Mouse (Mus musculus) small intestine, adult 2 months (tissue): ENCODE measurements around the gene Usp19. TPM values are rescaled to one million over a fixed set of nuclear protein-coding genes. Genes with fewer than 3 reads are reported as not detected.

Experiments used
- H3K27ac ChIP-seq: fragments of 200-500 bp; 2 replicates; pipeline ENCODE4 v1.5.1; 2012; ENCODE audit warnings: low read depth, low read length, control low read depth, inconsistent platforms; ENCODE audit not compliant: insufficient read depth
- H3K27me3 ChIP-seq: fragments of 200-500 bp; 2 replicates; pipeline ENCODE4 v1.6.1; 2012; ENCODE audit warnings: mild to moderate bottlenecking, moderate library complexity, low read length, inconsistent platforms; ENCODE audit not compliant: control insufficient read depth, insufficient read depth
- H3K36me3 ChIP-seq: fragments of 200-500 bp; 2 replicates; pipeline ENCODE4 v1.6.1; 2012; ENCODE audit warnings: mild to moderate bottlenecking, low read length, control low read depth, inconsistent platforms; ENCODE audit not compliant: control insufficient read depth, insufficient read depth
- H3K4me1 ChIP-seq: fragments of 200-500 bp; 2 replicates; pipeline ENCODE4 v1.6.1; 2012; ENCODE audit warnings: low read length, inconsistent platforms, mixed read lengths; ENCODE audit not compliant: control insufficient read depth, insufficient read depth, insufficient read length
- H3K4me3 ChIP-seq: fragments of 200-500 bp; 2 replicates; pipeline ENCODE4 v1.5.1; 2012; ENCODE audit warnings: low read depth, mild to moderate bottlenecking, control low read depth, inconsistent platforms, low read length, moderate library complexity
- CTCF ChIP-seq: fragments of 200-500 bp; IDR thresholded peaks from 2 replicates; pipeline ENCODE4 v1.5.1; 2012; ENCODE audit warnings: low read depth, mild to moderate bottlenecking, control low read depth, inconsistent platforms, low read length, moderate library complexity, mixed read lengths; ENCODE audit not compliant: insufficient replicate concordance, insufficient read length; ENCODE audit errors: extremely low read depth
- POLR2A ChIP-seq: fragments of 200-500 bp; IDR thresholded peaks from 2 replicates; pipeline ENCODE4 v1.6.1; 2012; ENCODE audit warnings: low read depth, mild to moderate bottlenecking, control low read depth, inconsistent platforms, low read length, moderate library complexity
- WGBS: fragments of 180-500 bp; shearing (Covaris S2); methylation state at CpG from one replicate; pipeline ENCODE4 v1.1.7; 2018; 5-methylcytosine and 5-hydroxymethylcytosine counted together
- polyA plus RNA-seq: library from polyadenylated mRNA; depleted of rRNA; stranded (reverse); fragments of >200 nt; gene quantifications from 2 replicates; pipeline ENCODE4 v1.2.3, GENCODE M21; 2012

The Usp19 gene
- polyA plus RNA-seq, 1 experiment: 84.5 TPM

DNA sequence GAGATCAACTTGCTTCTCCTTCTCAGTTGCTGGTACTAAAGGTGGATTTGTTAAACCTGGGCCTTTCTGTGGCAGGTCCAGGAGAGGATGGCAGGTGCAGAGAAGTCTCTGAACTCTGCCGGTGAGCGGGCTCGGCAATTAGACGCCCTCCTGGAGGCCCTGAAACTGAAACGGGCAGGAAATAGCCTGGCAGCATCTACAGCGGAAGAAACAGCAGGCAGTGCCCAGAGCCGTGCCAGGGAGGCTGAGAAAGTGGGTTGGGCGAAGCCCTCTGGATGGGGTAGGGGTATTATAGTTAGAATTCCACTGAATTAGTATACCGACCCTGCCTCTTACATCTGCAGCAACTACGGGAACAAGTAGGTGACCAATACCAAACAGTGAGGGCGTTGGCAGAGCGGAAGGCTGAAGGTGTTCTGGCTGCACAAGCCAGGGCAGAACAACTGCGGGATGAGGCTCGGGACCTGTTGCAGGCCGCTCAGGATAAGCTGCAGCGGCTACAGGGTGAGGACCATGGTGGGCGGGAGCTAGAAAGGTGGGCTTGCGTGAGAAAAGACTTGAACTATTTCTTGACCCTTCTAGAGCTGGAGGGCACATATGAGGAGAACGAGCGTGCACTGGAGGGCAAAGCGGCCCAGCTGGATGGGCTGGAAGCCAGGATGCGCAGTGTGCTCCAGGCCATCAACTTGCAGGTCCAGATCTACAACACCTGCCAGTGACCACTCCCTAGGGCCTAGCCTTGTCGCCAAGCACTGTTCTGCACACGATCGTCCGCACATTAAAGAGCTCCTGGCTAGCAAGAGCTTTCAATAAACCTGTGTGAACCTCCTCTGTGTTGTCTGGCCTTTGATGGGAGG lies 472 bp upstream of the Usp19 start:
- peak overlapping the region; percentile 94 for H3K4me3 ChIP-seq
- 35% methylated on average over 26 of the region's 26 CpGs for WGBS
- TF ChIP-seq POLR2A (no peak), CTCF (no peak)
- peaks cover 13% of the 10 kb centered on the region for H3K4me1 ChIP-seq
- no peaks in the 10 kb centered on the region for H3K27me3 ChIP-seq
- peak overlapping the region; percentile 84 for H3K27ac ChIP-seq
- peaks cover 23% of the 10 kb centered on the region for H3K36me3 ChIP-seq

- TF ChIP-seq POLR2A: no peak
- TF ChIP-seq CTCF: no peak
- Histone ChIP-seq H3K27ac (peak overlapping the region; percentile 84), H3K36me3 (peaks cover 34% of the 10 kb centered on the region), H3K4me3 (peak overlapping the region; percentile 94), H3K27me3 (no peaks in the 10 kb centered on the region), H3K4me1 (peaks cover 13% of the 10 kb centered on the region)
- WGBS: under 1% methylated on average over 12 of the region's 12 CpGs
Observed at GRCm38 (mm10) chr9:108491286-108491580, 831 bp downstream of the Usp19 start.

DNA sequence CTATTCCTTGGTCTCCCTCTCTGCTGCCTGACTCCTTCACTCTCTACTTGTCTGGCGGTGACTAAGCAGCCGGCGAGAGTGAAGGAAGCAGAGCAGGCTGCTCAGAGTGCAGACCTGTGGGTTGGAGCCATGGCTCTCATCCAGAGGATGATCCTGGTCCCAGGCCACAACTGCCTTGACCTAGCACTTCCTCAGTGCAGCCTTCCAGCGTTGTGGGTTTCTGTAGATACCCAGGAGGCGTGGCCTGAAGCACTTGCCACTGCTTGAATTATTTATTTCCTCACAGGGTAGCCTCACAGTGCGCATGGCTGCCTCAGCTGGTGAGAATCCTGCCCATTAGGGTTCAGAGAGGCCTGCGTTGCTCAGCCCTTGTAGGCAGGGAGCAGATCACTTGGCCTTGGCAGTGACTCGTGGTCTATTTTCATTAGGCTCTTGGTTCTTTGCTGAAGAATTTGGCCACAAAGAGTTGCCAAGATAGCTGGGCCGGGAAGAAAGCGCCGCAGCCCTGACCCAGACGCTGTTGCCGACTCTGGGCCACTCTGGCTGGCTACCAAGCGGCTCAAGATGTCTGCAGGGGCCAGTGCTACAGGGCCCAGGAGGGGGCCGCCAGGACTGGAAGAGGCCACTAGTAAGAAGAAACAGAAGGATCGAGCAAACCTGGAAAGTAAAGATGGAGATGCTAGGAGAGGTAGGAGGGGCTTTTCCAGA lies 1.8 kb downstream of the Usp19 start:
- Histone ChIP-seq H3K4me3 (peak overlapping the region; percentile 15), H3K27me3 (no peaks in the 10 kb centered on the region), H3K27ac (no peak overlapping the region), H3K4me1 (peaks cover 13% of the 10 kb centered on the region), H3K36me3 (peaks cover 43% of the 10 kb centered on the region)
- no peak for TF ChIP-seq CTCF
- WGBS: 64% methylated on average over 16 of the region's 16 CpGs

GRCm38 (mm10) chr9:108493246-108493645 lies 2.8 kb downstream of the Usp19 start:
- peaks cover 13% of the 10 kb centered on the region for H3K4me1 ChIP-seq
- H3K27ac ChIP-seq: no peak overlapping the region
- WGBS: 96% methylated on average over 8 of the region's 8 CpGs
- H3K4me3 ChIP-seq: no peak overlapping the region
- H3K36me3 ChIP-seq: peaks cover 52% of the 10 kb centered on the region
- no peaks in the 10 kb centered on the region for H3K27me3 ChIP-seq
- no peak for TF ChIP-seq POLR2A
- TF ChIP-seq CTCF: no peak

DNA sequence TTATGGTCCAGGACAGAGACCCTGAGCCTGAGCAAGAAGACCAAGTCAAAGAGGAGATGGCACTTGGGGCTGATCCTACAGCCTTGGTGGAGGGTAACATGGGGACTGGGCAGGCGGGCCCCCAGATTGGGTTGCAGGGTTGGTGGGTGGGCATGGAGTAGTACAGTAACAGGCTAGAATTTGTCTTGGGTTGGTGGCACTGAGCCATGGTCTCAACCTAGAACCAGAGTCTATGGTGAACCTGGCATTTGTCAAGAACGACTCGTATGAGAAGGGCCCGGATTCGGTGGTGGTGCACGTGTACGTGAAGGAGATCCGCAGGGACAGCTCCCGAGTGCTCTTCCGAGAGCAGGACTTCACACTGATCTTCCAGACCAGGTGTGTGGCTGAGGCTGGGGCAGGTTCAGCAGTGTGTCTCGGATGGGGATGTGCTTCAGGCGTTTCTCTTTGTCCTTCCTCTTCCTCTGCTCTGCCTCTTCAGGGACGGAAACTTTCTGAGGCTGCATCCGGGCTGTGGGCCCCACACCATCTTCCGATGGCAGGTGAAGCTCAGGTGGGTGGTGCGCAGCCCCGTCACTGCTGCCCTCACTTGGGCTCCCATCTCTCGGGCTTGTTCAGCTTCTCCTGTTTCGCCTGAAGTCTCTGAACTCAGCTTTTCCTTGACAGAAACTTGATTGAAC lies 3.9 kb downstream of the Usp19 start:
- Histone ChIP-seq H3K27ac (no peak overlapping the region), H3K4me3 (no peak overlapping the region), H3K36me3 (peaks cover 63% of the 10 kb centered on the region), H3K4me1 (peaks cover 13% of the 10 kb centered on the region), H3K27me3 (no peaks in the 10 kb centered on the region)
- TF ChIP-seq POLR2A (no peak), CTCF (no peak)
- 94% methylated on average over 19 of the region's 19 CpGs for WGBS

DNA sequence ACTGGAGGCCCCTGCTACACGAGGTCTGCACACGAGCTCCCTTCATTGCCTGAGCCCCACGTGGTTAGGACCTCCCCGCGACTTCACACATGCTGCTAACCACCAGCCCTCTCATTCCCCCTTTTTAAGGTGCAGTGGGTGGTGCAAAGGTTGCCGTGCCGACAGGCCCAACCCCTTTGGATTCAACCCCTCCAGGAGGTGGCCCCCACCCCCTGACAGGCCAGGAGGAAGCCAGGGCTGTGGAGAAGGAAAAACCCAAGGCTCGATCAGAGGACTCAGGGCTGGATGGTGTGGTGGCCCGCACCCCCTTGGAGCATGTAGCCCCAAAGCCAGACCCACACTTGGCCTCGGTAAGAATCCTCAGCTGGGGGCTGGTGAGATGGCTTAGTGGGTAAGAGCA lies 4.5 kb downstream of the Usp19 start:
- peaks cover 69% of the 10 kb centered on the region for H3K36me3 ChIP-seq
- WGBS: 80% methylated on average over 10 of the region's 10 CpGs

GRCm38 (mm10) chr9:108499231-108499630 lies 8.8 kb downstream of the Usp19 start:
- no peak overlapping the region for H3K27ac ChIP-seq
- 0 out of 2 replicates have a peak, but pooled peaks cover 2% of the 10 kb centered on the region for H3K4me1 ChIP-seq
- WGBS: 89% methylated on average over 7 of the region's 7 CpGs
- no peaks in the 10 kb centered on the region for H3K27me3 ChIP-seq
- no peak overlapping the region for H3K4me3 ChIP-seq
- TF ChIP-seq CTCF (no peak), POLR2A (no peak)
- peaks cover 75% of the 10 kb centered on the region for H3K36me3 ChIP-seq

More for the DNA sequence above, 4.5 kb downstream of the Usp19 start:
- Histone ChIP-seq H3K27ac (no peak overlapping the region), H3K4me1 (peaks cover 11% of the 10 kb centered on the region), H3K27me3 (no peaks in the 10 kb centered on the region), H3K4me3 (no peak overlapping the region)
- no peak for TF ChIP-seq CTCF
- no peak for TF ChIP-seq POLR2A
